Mouse (Mus musculus) central nervous system, embryonic 14 days (tissue): ENCODE measurements around the gene E030025P04Rik. TPM values are rescaled to one million over a fixed set of nuclear protein-coding genes. Genes with fewer than 3 reads are reported as not detected.

Source experiments
- polyA plus RNA-seq: library from polyadenylated mRNA; depleted of rRNA; stranded (reverse); fragments of >200 nt; gene quantifications from 2 replicates; pipeline ENCODE4 v1.2.3, GENCODE M21; 2012; rRNA removed

E030025P04Rik gene
- polyA plus RNA-seq, result not detected in 2 replicates

DNA sequence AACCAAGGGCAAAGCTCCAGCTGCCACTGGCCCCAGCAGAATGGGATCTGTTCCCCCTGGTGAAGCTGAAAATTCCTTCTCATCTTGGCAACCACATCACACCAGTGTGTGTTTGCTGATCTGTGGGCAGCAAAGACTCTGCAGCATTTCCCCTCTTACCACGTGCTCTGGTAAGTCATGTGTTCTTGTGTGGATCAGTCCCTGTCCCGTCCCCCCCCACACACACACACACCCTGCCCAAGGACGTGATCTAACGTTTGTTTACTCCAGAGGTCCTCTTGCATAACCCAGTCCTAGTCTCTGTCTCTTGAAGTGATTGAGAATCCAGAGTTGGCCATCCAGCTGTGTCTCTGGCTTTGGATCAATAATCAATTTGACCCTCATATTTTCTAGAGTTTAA is at the start of gene E030025P04Rik:
Gene E030025P04Rik (minus strand): TSS at position 134 of the 400 bp plus-strand sequence.

Other genes with a start within 250 kb of the E030025P04Rik start
- 35.5 and 38.1 TPM in 2 replicates for gene Axin2, start 224.0 kb downstream of the E030025P04Rik start, polyA plus RNA-seq
- 10.8 and 12.2 TPM in 2 replicates for gene Rgs9, start 153.8 kb upstream of the E030025P04Rik start, polyA plus RNA-seq
- 24.1 and 25.1 TPM in 2 replicates for gene Gna13, start 218.5 kb upstream of the E030025P04Rik start, polyA plus RNA-seq